Mouse (Mus musculus) monocyte, adult 5-6 weeks (primary cell): ENCODE results near the gene Chmp4b. TPM values are rescaled to one million over a fixed set of nuclear protein-coding genes. Genes with fewer than 3 reads are reported as not detected.
A peak's percentile ranks its signal among the peaks of the same experiment; 100 is the strongest.

Experiments used
- ATAC-seq: fragments of 153-309, 156-312 bp; replicated peaks from 2 replicates; pipeline ENCODE4 v1.8.0; 2017; ENCODE audit warnings: mild to moderate bottlenecking; ENCODE audit not compliant: low TSS enrichment, insufficient number of reproducible peaks, severe bottlenecking, poor library complexity, low FRiP score
- total RNA-seq: library from RNA; stranded (forward); fragments of 200-1000, 200-491, 200-594 nt; gene quantifications from 3 replicates; pipeline ENCODE4 v1.2.3, GENCODE M21; 2017

Chmp4b gene
- total RNA-seq, 1 experiment from 2014 or later, result 228 TPM

DNA sequence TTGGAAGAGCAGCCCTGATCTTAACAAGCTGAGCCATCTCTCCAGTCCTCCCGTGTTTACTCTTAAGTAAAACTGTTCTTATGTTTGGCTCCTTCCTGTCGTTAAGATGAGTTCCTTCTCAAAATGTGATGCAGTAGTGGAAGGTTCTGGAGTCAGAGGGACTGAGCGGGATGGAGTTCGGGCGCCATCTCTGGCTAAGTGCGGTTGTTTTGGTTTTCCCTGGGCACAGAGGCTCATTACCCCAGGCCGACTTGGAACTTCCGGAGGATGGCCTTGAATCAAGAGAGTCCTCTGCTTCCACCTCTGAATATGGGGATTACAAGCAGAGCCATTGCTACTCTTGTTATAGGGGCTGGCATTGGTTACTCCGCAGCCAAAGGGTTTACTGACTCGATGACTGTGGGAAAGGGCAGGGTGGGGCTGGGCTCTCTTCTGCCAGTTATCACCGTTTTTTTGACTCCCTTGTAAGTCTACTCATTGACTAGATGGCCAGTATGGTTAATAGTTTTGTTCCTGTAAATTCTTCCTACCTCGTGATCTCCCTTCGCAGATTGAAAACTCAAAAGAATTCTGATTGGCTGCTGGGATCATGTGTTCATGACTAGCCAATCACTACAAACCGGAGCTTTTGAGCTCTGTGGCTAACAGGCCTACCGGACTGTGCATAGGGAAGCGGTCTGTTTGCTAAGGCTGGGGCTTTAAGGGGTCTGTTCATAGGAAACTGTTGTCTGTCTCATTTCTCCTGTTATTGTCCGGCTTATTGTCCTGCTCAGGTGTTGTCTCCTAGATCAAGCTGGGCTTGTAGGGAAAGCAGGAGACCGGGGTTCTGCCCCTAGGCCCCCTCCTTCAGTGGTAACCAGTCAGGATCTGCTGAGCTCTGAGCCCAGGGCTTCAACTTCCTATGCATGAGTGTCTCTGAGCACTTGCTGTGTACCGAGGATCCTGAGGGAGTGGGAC lies 25.4 kb downstream of the Chmp4b start:
- ATAC-seq, result peak; percentile 70; the same call in 1 of the 2 replicates

DNA sequence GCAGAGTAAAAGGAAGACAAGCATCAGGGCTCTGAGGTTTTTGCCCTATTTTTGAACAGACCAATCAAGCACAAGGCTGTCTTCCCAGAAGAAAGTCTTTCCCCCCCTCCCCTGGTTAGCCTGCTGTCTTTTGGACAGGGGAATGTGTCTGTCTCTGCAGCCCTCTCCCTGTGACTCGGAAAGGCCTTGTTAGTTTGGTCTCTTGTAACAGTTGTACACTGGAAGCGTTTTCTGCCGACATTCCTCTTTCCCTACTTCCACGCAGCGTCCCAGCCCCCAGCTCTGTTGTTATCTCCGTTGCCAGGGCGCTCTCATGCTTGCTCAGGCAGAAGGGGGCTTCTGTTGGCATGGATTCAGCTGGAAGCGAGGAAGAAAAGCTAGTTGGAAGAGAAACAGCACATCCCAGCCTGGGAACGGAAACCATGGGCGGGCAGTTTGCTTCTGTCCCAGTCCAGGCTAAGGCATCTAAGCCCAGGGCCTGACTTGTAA lies 26.2 kb downstream of the Chmp4b start:
- ATAC-seq, result no peak

DNA sequence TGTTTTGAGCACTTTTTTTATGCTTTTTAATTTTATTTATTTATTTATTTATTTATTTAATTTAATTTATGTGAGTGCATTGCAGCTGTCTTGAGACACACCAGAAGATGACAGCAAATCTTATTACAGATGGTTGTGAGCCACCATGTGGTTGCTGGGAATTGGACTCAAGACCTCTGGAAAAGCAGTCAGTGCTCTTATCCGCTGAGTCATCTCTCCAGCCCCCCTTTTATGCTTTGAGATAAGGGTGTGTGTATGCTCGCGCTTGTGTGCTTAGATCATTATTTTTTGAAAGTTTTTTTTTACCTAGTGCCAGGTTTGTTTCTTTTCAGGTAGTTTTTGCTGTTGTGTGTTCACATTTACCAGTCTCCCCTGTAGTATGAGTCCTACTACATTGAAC lies 27.5 kb downstream of the Chmp4b start:
- ATAC-seq, result no peak

DNA sequence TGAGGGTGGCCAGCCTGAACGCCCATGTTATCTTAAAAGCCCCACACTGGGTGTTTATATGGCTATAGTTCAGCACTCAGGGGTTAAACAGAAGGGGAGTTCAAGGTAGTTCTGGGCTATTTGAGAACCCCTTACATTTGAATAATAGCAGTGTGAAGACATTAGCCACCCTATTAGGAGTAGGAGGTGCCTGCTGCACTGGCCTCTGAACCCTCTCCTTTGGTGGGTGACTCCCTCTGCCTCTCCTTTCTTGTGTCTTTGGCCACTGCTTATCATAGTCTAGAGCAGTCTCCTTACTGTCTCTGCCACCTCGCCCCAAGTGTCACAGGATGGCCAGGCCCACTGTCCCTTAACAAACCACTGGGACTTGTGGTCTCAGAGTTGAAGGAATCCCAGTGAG lies 28.8 kb downstream of the Chmp4b start:
- no peak for ATAC-seq

DNA sequence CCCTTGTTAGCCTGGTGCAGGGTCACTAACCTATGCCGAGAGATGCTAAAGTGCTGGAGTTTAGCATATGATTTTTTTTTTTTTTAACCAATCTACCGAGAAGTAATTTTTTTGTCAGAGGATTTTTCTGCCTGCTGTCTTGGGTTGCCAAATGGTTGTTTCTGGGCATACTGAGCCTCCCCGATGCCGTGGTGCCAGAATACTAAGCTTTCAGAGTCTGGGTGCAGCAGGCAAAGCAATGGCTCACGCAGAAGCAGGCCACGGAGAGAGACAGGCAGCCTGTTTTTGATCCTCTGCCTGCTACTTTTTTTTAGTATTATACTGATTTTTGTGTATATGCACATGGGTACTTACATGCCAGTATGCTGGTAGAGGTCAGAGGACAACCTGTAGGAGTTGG lies 29.4 kb downstream of the Chmp4b start:
- no peak for ATAC-seq

DNA sequence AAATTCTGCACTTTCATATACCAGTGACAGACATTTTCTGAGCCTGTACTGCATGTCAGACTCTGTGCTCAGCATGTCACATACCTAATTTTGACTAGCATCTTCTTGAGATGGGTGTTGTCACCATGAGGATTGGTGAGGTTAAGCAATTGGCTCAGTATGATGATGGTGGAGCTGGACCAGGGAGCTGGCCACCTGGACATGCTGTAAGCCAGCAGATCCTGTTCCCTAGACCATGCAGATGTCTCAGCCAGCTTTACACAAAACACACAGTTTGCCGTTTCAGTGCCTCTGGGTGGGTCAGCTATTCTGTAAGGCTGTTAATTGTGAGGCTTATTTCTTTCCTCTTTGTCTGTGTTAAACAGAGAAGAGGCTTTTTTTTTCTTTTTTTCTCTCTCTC lies 31.2 kb downstream of the Chmp4b start:
- no peak for ATAC-seq

DNA sequence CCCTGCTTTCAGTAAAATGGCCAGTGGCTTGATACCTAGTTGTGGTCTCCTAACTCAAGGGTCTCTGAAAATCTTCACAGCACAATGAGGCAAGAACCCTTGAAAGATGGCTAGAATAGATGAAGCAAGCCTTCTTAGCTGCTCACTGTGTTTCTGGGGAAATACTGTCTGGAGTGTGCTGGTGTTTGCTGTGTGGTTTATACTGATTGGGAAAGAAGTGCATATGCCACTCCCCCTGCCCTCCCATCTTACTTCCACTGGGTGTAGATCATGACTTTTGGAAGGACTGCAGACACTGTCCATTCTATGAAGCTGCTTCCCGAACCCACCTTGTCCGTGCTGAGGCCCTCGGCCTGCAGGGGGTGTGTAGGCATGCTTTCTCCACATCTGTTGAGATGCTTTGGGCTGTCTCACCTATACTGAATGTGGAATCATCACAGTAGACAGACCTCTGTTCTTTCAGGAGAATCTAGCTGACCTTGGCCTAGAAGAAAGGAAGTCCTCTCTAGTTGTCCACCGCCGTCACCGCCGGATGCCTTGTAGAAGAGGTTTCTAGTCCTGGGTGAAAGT lies 33.5 kb downstream of the Chmp4b start:
- ATAC-seq, result no peak

DNA sequence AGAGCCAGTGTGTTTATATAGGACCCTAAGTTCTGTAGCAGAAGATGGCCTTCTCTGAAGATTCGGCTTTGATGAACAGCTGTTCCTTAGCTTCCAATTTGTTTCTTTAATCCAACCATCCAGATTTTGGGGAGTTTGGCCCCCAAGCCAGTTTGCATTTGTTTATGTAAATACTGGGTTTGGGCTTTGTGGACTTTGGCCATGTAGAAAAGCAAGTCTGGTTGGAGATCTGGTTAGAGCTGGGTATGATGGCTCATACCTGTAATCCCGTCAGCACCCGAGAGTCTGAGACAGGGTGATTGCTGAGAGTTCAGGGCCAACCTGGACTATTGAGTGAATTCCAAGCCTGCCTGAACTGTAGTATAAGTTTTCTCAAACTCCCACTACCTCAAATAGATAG lies 34.3 kb downstream of the Chmp4b start:
- ATAC-seq, result no peak

DNA sequence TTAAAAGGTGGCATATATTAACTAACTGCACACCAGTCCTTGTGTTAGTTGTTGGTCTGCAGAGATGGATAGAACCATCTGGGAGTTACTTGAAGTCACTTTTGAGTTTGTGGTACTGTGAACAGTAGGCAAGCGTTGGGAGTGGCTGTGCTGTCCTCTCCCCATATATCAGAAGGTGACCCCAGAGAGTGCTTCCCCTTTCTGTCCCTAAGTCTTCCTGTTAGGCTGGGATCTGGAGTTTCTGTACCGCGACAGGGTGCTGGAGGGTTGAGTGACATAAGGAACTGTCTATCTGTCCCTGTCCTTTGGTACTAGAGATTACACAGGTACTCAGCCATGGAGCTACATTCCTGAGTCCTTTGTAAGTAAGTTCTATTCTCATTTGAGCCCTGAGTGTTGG lies 35.3 kb downstream of the Chmp4b start:
- no peak for ATAC-seq

DNA sequence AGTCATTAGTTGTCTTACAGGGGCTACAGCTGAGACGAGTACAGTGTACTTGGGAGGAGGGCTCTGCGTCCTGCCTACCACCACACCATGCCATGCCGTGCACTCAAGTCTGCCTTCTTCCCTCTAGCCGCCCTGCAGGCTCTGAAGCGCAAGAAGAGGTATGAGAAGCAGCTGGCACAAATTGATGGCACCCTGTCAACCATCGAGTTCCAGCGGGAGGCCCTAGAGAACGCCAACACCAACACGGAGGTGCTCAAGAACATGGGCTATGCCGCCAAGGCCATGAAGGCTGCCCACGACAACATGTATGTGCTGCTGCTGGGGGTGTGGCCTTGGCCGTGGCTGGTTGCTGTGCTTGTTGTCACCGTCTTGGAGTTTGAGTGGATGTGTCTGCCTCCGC lies 37.9 kb downstream of the Chmp4b start:
- ATAC-seq, result no peak

DNA sequence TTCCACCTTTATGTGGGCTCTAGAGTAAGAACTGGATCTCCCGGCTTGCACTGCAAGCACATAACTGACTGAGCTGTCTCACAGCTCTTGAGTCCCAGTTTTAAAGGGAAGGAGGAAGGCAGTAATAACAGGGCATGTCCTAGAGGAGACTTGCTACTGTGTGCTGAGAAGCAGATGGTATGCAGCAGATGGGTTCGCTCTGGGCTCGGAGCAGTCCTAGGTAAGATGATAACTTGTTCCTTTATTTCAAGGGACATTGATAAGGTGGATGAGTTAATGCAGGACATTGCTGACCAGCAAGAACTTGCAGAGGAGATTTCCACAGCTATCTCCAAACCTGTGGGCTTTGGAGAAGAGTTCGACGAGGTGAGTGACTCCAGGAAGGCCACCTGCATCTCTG lies 39.5 kb downstream of the Chmp4b start:
- no peak for ATAC-seq

DNA sequence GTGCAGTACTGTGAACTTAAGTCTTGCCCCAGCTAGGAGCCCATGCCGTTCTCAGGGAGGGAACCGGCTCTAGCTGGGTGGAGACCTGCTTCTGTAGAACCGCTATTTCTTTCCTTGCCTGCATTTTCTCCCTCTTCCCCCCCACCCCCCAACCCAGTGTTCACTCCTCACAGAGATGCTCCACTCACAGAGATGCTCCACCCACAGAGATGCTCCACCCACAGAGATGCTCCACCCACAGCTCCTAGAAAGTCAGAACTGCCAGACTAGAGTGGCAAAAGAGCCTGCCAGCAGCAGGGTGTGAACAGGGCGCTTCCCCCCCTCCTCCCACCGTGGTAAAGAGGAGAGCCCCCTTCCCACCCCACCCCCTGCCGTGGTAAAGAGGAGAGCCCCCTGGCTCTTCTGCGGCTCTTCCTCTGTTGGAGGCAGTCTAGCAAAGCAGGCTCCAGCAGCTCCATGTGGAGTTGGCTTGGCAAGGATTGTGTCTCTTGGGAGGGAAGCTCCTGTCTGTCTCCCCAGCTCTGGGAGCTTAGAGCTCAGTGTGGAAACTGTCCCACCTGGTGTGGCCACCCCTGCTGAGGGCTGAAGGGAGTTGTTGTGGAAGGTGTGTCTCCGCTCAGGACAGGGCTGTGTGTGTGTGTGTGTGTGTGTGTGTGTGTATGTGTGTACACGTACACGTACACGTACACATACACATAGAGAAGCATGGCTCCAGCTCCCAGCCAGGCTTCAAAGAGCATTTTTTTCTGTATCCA lies 41.9 kb downstream of the Chmp4b start:
- no peak for ATAC-seq

DNA sequence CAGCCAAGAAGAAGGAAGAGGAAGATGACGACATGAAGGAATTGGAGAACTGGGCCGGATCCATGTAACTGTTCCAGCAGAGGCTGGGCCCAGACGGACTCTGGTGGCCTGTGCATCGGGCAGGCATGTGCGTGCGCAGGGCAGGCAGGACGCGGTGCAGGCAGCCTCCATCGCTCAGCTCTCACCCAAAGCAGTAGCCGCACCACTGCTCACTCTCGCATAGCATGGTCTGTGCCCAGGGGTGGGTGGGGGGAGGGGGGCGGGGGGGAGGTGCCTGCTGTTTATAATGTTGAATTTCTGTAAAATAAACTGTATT lies 42.4 kb downstream of the Chmp4b start:
- ATAC-seq, result no peak

DNA sequence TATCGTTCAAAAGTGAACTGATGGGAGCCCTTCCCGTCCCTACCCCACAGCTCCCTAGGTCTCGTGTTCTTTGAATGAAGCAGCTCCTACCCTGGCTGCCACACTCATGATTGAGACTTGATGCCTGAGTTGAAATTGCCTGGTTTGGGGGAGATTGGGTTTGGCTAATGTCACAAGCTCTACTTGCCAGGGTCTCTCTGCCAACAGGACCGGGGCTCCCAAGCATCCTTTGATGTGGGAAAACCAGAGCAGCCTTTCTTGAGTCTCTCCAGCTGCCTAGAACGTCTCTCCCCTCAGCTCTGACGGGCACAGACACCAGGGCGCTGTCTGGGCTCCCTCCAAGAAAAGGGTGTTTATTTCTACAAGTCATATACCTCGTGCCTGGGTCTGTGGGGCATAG lies 44.2 kb downstream of the Chmp4b start:
- no peak for ATAC-seq

DNA sequence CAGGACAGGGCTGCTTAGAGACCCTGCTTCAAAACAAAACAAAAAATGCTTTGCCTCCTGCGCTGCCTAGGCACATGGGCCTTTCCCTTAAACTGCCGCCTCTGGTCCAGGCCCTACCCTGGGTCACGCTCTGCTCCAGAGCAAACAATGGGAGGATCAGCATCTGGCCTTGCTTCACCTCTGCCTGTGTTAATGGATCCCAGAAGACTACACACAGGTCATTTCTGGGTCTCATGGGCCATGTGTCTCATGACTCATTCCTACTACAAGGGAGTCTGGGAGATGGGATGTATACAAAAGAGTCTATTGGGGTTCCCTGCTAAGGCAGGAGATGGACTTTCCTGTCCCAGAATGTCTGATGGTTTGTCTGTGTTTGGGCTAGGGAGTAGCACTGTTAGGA lies 45.2 kb downstream of the Chmp4b start:
- ATAC-seq, result no peak

DNA sequence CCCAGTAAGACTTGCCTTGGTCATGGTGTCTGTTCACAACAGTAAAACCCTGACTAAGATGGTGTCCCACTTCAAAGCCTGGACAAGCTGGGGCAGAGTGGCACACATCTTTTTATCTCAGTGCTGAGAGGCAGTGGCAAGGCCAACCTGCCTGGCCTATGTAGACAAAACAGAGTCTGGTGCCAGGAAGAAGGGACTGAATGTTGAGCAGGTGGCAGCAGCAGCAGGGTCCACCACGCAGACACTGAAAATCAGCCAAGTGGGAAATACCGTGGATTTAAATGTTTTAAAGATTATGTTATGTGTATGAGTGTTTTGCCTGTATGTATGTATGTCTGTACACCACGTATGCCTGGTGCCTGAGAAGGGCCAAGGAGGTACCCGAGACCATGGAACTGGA lies 47.9 kb downstream of the Chmp4b start:
- no peak for ATAC-seq

DNA sequence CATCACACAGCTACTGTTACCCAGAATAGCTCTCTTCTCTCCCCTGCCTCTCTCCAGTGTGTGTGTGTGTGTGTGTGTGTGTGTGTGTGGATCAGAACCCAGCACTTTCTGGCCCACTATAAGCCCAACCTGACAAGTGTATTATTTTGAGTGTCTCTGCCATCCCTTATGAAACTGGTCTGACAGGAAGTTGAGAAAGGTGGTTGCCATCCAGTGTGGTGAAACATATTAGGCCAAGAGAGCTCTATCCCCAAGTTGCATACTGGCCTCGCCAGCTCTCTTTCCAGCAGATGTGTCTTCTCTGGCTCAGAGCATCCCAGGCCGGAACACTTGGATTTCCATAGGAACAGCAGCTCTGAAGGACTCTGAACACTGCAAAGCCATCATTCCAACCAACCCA lies 48.7 kb downstream of the Chmp4b start:
- ATAC-seq, result no peak

DNA sequence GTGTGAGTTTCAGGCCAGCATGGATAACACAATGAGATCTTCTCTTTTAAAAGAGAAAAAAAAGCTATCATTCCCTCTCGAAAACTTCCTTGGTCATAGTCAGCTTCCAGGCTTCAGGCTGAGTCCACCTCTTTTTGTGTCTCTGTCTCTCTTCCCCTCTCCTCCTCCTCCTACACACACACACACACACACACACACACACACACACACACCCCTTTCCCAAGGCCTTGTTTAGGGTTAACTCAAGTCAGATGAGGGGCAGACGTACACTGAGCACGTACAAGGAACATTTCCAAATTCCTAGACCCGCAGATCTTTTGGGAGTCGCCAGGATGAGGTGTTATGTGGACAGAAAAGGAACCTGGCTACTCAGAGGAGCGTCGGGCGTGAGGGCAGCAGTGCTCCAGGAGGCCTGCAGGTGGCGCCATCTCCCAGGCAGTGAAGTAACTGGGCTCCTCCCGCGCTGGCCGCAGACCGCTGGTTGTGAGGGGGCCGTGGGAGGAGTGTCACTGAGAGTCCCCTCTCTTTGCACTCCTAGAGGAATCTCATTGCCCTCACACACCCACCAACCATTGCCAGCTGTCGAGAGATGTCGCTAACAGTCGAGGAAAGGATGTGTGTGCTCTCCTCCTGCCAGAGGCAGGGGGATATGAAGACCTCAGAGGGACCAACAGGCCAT lies 51.3 kb downstream of the Chmp4b start:
- ATAC-seq, result peak; percentile 72
